Mouse (Mus musculus) midbrain, embryonic 15.5 days (tissue): ENCODE measurements around the gene Fscn2. TPM values are rescaled to one million over a fixed set of nuclear protein-coding genes. Genes with fewer than 3 reads are reported as not detected.
"Not testable (repeated sequence)": the region's sequence is repeated elsewhere in the genome, so short reads cannot be mapped to it uniquely, and the experiment has no call there.

Experiments used
- ATAC-seq: fragments of 200-750 bp; cut with Nextera tagmentation; replicated peaks from 2 replicates; pipeline ENCODE4 v1.8.0; 2017; ENCODE audit warnings: moderate TSS enrichment
- H3K27ac ChIP-seq: fragments of 300-500 bp; sonication (generic); 2 replicates; pipeline ENCODE4 v1.5.1; 2015; ENCODE audit warnings: mild to moderate bottlenecking, inconsistent platforms
- H3K27me3 ChIP-seq: fragments of 300-500 bp; sonication (generic); replicated peaks from 2 replicates; pipeline ENCODE4 v1.6.1; 2015; ENCODE audit warnings: inconsistent platforms
- H3K36me3 ChIP-seq: fragments of 300-500 bp; sonication (generic); replicated peaks from 2 replicates; pipeline ENCODE4 v1.6.1; 2015; ENCODE audit warnings: inconsistent platforms
- H3K4me1 ChIP-seq: fragments of 300-500 bp; sonication (generic); 2 replicates; pipeline ENCODE4 v1.6.1; 2015; ENCODE audit warnings: inconsistent platforms
- H3K4me2 ChIP-seq: fragments of 300-500 bp; sonication (generic); 2 replicates; pipeline ENCODE4 v1.6.1; 2015; ENCODE audit warnings: inconsistent platforms, mild to moderate bottlenecking, moderate library complexity
- H3K4me3 ChIP-seq: fragments of 300-500 bp; sonication (generic); 2 replicates; pipeline ENCODE4 v1.5.1; 2015; ENCODE audit warnings: mild to moderate bottlenecking, inconsistent platforms
- H3K9ac ChIP-seq: fragments of 300-500 bp; sonication (generic); 2 replicates; pipeline ENCODE4 v1.6.1; 2015; ENCODE audit warnings: mild to moderate bottlenecking, inconsistent platforms
- H3K9me3 ChIP-seq: fragments of 300-500 bp; sonication (generic); 2 replicates; pipeline ENCODE4 v1.6.1; 2016; ENCODE audit warnings: inconsistent platforms
- WGBS: fragments of 180-500 bp; shearing (Covaris S2); methylation state at CpG from one replicate; pipeline ENCODE4 v1.1.7; 2015; ENCODE audit warnings: mixed read lengths; 5-methylcytosine and 5-hydroxymethylcytosine counted together
- polyA plus RNA-seq: library from polyadenylated mRNA; unstranded; fragments of >200 nt; fragmentation: Nextera tagmentation; extraction: Ambion mirVana; gene quantifications from 2 replicates; pipeline ENCODE4 v1.2.1, GENCODE M21; 2015

Gene Fscn2
- polyA plus RNA-seq, 1 experiment from 2014 or later, result 1.4 TPM

DNA sequence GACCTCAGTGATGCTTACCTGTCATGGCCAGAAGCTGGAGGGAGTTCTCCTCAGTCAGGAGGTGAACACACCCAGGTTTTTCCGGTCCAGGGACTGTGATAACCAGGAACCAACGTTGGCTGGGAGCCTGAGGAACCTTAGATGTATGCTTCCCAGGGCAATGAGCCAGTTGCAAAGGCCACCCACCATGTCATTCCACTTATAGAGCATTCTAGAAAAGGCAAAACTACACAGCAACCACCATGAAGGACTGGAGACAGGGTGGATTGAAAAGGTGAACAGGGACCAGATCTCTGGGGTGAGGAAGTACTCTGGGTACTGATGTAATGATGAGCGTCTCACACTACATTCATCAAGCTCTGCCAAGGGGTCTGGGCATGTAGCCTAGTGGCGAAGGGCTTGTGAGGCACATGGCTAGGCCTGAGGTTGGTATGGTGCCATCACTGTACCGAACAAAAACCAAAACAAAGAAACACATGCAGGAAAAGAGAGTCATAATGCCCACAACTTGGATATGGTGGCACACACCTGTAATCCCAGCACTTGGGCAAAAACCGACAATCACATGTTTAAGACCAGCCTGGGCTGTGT is 25.8 kb upstream of the Fscn2 start:
- Histone ChIP-seq H3K27ac (no peak overlapping the region), H3K4me3 (no peak overlapping the region), H3K9me3 (no peaks in the 10 kb centered on the region; the same call in 1 of the 2 replicates), H3K27me3 (no peaks in the 10 kb centered on the region), H3K36me3 (no peaks in the 10 kb centered on the region), H3K4me1 (no peaks in the 10 kb centered on the region), H3K4me2 (no peak overlapping the region), H3K9ac (no peak overlapping the region)
- 88% methylated on average over 6 of the region's 6 CpGs for WGBS
- no peak for ATAC-seq

- ATAC-seq, result no peak
These were observed 23.9 kb upstream of the Fscn2 start for GRCm38 (mm10) chr11:120337447-120337846.

GRCm38 (mm10) chr11:120338786-120339185 is 22.5 kb upstream of the Fscn2 start:
- Histone ChIP-seq H3K4me3 (no peak overlapping the region), H3K4me2 (no peak overlapping the region), H3K9ac (no peak overlapping the region), H3K27me3 (no peaks in the 10 kb centered on the region), H3K27ac (no peak overlapping the region), H3K4me1 (peaks cover 5% of the 10 kb centered on the region; the same call in 1 of the 2 replicates), H3K9me3 (no peaks in the 10 kb centered on the region), H3K36me3 (no peaks in the 10 kb centered on the region)
- ATAC-seq, result no peak
- 74% methylated on average over 3 of the region's 3 CpGs for WGBS

More at GRCm38 (mm10) chr11:120337447-120337846, 23.9 kb upstream of the Fscn2 start:
- H3K4me3 ChIP-seq, result no peak overlapping the region
- 32% methylated on average over 2 of the region's 2 CpGs for WGBS
- no peaks in the 10 kb centered on the region for H3K4me1 ChIP-seq
- no peak overlapping the region for H3K9ac ChIP-seq
- no peaks in the 10 kb centered on the region for H3K9me3 ChIP-seq
- no peak overlapping the region for H3K27ac ChIP-seq
- no peaks in the 10 kb centered on the region for H3K36me3 ChIP-seq
- H3K4me2 ChIP-seq, result no peak overlapping the region
- no peaks in the 10 kb centered on the region for H3K27me3 ChIP-seq

GRCm38 (mm10) chr11:120339978-120340513 is 21.3 kb upstream of the Fscn2 start:
- H3K9me3 ChIP-seq, result no peaks in the 10 kb centered on the region
- ATAC-seq, result no peak
- peaks cover 17% of the 10 kb centered on the region for H3K4me1 ChIP-seq
- WGBS, result 90% methylated on average over 10 of the region's 10 CpGs
- peaks cover under 1% of the 10 kb centered on the region; the same call in 1 of the 2 replicates for H3K36me3 ChIP-seq
- H3K4me2 ChIP-seq, result no peak overlapping the region
- no peak overlapping the region for H3K4me3 ChIP-seq
- no peaks in the 10 kb centered on the region for H3K27me3 ChIP-seq
- no peak overlapping the region for H3K27ac ChIP-seq
- no peak overlapping the region for H3K9ac ChIP-seq

- Histone ChIP-seq H3K4me1 (peaks cover 23% of the 10 kb centered on the region), H3K27ac (no peak overlapping the region), H3K27me3 (no peaks in the 10 kb centered on the region), H3K9me3 (no peaks in the 10 kb centered on the region), H3K4me3 (no peak overlapping the region), H3K9ac (no peak overlapping the region), H3K36me3 (peaks cover 6% of the 10 kb centered on the region; the same call in 1 of the 2 replicates), H3K4me2 (no peak overlapping the region)
- no peak for ATAC-seq
- WGBS, result 93% methylated on average over 4 of the region's 4 CpGs
These were observed 19.7 kb upstream of the Fscn2 start for GRCm38 (mm10) chr11:120341661-120342060.

DNA sequence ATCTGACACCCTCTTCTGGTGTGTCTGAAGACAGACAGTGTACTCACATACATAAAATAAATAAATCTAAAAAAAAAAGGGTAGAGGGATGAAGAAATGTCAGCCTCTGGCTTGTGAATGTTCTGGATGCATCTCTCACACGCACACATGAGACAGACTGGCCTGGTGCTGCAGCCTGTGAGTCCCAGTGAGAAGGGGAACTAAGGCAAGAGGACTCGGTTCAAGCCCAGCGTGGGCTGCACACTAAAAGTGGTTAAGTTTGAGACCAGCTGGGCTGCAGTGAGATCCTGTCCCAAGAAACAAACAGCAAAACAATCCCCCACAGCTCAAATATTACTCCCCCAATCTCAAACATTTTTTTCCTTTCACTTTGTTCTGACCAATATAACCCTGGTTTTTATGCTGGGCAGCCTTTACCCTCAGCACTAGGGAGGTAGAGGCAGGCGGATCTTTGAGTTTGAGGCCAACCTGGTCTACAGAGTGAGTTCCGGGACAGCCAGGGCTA is 18.6 kb upstream of the Fscn2 start:
- Histone ChIP-seq H3K4me2 (no peak overlapping the region), H3K4me1 (peaks cover 23% of the 10 kb centered on the region), H3K9me3 (no peaks in the 10 kb centered on the region), H3K36me3 (peaks cover 6% of the 10 kb centered on the region; the same call in 1 of the 2 replicates), H3K4me3 (no peak overlapping the region), H3K9ac (no peak overlapping the region), H3K27ac (no peak overlapping the region), H3K27me3 (no peaks in the 10 kb centered on the region)
- no peak for ATAC-seq
- WGBS, result 92% methylated on average over 5 of the region's 5 CpGs

- no peak for ATAC-seq
These were observed 17.6 kb upstream of the Fscn2 start for GRCm38 (mm10) chr11:120343519-120344309.

DNA sequence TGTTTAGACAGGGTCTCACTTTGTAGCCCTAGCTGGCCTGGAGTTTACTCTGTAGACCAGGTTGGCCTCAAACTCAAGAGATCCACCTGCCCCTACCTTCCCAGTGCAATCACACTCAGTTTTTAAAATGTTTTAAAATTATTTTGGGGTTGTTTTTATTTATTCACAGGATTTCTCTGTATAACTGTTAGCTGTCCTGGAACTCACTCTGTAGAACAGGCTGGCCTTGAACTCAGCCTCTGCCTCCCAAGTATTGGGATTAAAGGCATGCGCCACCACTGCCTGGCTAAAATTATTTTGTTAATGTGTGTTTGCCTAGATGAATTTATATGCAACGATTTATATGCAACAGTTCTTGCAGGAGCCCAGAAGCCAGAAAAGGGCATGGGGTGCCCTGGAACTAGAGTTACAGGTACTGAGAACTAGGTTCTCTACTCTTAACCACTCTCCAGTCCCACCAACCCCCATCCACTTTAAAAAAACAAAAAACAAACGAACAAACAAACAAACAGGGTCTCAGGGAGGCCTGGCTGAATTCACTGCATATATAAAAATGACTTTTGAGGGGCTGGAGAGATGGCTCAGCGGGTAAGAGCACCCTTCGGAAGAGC is 16.9 kb upstream of the Fscn2 start:
- ATAC-seq, result no peak
- Histone ChIP-seq H3K36me3 (peaks cover 6% of the 10 kb centered on the region; the same call in 1 of the 2 replicates), H3K9ac (no peak overlapping the region; the same call in 1 of the 2 replicates), H3K27ac (peak overlapping the region; percentile 49; the same call in 1 of the 2 replicates), H3K4me3 (peak overlapping the region; percentile 41), H3K4me1 (peaks cover 27% of the 10 kb centered on the region), H3K9me3 (no peaks in the 10 kb centered on the region), H3K4me2 (peak overlapping the region; percentile 95), H3K27me3 (no peaks in the 10 kb centered on the region)
- WGBS, result 73% methylated on average over 5 of the region's 5 CpGs

More at GRCm38 (mm10) chr11:120343519-120344309, 17.6 kb upstream of the Fscn2 start:
- Histone ChIP-seq H3K27ac (peak overlapping the region; percentile 49), H3K4me1 (peaks cover 23% of the 10 kb centered on the region), H3K4me2 (peak overlapping the region; percentile 95), H3K9ac (no peak overlapping the region; the same call in 1 of the 2 replicates), H3K4me3 (peak overlapping the region; percentile 5; the same call in 1 of the 2 replicates), H3K36me3 (peaks cover 6% of the 10 kb centered on the region; the same call in 1 of the 2 replicates), H3K27me3 (no peaks in the 10 kb centered on the region), H3K9me3 (no peaks in the 10 kb centered on the region)
- WGBS, result 76% methylated on average over 5 of the region's 5 CpGs

DNA sequence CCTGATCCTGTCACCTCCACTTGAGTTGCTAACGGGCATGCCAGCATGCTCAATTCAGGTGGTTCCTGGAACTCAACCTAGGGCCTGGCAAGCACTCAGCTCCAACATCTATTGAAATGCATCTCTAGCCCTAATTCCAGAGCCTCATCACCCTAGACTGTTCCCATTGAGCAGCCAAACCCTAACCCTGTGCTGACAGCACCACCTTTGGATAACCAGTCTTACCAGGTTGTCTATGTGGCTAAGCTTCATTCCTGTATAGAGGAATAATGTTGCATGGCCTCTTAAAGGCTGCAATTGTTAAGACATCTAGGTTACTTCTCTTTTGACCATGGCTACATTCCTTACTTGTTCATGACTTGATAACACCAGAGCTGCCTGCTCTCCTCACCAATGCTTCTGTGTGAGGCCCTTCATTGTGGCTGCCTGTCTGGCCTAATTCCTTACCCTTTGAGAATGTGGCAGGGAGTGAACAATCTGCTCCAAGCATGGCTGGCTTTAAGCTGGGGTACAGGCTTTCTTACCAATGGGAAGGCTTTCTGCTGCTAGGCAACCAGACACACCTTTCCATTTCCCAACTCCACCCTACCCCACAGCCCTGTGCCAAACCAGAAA is 16.2 kb upstream of the Fscn2 start:
- no peaks in the 10 kb centered on the region for H3K27me3 ChIP-seq
- H3K36me3 ChIP-seq, result peaks cover 6% of the 10 kb centered on the region; the same call in 1 of the 2 replicates
- peak overlapping the region; percentile 41 for H3K4me3 ChIP-seq
- peak overlapping the region; percentile 43 for H3K9ac ChIP-seq
- H3K4me1 ChIP-seq, result peaks cover 33% of the 10 kb centered on the region
- H3K4me2 ChIP-seq, result peak overlapping the region; percentile 95
- no peaks in the 10 kb centered on the region for H3K9me3 ChIP-seq
- 41% methylated on average over 1 of the region's 1 CpGs for WGBS
- H3K27ac ChIP-seq, result peak overlapping the region; percentile 61
- no peak for ATAC-seq

GRCm38 (mm10) chr11:120346383-120347034 is 14.8 kb upstream of the Fscn2 start:
- H3K9me3 ChIP-seq, ATAC-seq, H3K27me3 ChIP-seq, H3K36me3 ChIP-seq: not testable (repeated sequence)
- peak overlapping the region; percentile 38; the same call in 1 of the 2 replicates for H3K27ac ChIP-seq
- 65% methylated on average over 11 of the region's 13 CpGs for WGBS
- peak overlapping the region; percentile 45 for H3K9ac ChIP-seq
- peak overlapping the region; percentile 47 for H3K4me3 ChIP-seq
- peaks cover 46% of the 10 kb centered on the region for H3K4me1 ChIP-seq
- H3K4me2 ChIP-seq, result peak overlapping the region; percentile 76

DNA sequence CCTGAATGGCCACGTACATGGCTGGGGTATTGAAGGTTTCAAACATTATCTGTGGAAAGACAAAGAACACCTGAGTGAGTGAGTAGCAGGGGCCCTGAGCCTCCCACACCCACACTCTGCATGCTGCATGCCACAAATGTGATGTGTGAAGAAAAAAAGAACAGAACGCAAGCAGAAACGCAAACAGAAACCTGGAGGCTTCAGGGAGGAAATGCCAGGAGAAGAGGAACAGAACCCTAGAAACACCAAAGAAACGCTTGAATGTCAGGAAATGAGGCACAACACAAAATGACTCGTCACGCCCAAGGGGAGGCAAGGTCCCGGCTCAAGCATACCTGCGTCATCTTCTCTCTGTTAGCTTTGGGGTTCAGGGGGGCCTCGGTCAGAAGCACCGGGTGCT is 14.0 kb upstream of the Fscn2 start:
- Histone ChIP-seq H3K4me1 (peaks cover 49% of the 10 kb centered on the region), H3K36me3 (peaks cover 6% of the 10 kb centered on the region; the same call in 1 of the 2 replicates), H3K27me3 (no peaks in the 10 kb centered on the region), H3K4me3 (peak overlapping the region; percentile 100), H3K9ac (peak overlapping the region; percentile 100), H3K27ac (peak overlapping the region; percentile 100), H3K9me3 (no peaks in the 10 kb centered on the region), H3K4me2 (peak overlapping the region; percentile 82)
- 8% methylated on average over 10 of the region's 10 CpGs for WGBS
- ATAC-seq, result no peak
